Mouse (Mus musculus) layer of hippocampus, adult 18-20 months (tissue): ENCODE measurements at regions not wholly inside any gene's neighbourhood (a gene's known extent, or its start where the extent isn't known, plus 50 kb on each side); places are given as distances from the start of the nearest gene placed in this dataset.

Experiments
- DNase-seq, 2 experiments: peaks; one replicate each; pipeline ENCODE4 v3.0.0; 2022; ENCODE audit warnings: low spot score in 2 of 2

GRCm38 (mm10) chr12:12581271-12582186 is 319.6 kb downstream of the Fam49a start:
- DNase-seq: no peak

GRCm38 (mm10) chr12:12580763-12581178 is 318.8 kb downstream of the Fam49a start:
- no peak for DNase-seq

GRCm38 (mm10) chr12:12578278-12578677 is 316.3 kb downstream of the Fam49a start:
- DNase-seq: peak; percentile 16 to 45

- no peak for DNase-seq
Measured at GRCm38 (mm10) chr12:12570563-12571251, 308.8 kb downstream of the Fam49a start.

GRCm38 (mm10) chr12:12567734-12568104 is 305.8 kb downstream of the Fam49a start:
- no peak for DNase-seq

- peak in 1 of 2 experiments; percentile 27 for DNase-seq
Measured at GRCm38 (mm10) chr12:12567058-12567733, 305.3 kb downstream of the Fam49a start.

GRCm38 (mm10) chr12:12562267-12562666 is 300.3 kb downstream of the Fam49a start:
- DNase-seq: no peak

- DNase-seq: no peak
Measured at GRCm38 (mm10) chr12:12551818-12552217, 289.9 kb downstream of the Fam49a start.

GRCm38 (mm10) chr12:12549649-12550048 is 287.7 kb downstream of the Fam49a start:
- no peak for DNase-seq

GRCm38 (mm10) chr12:12548688-12549087 is 286.7 kb downstream of the Fam49a start:
- DNase-seq: no peak

GRCm38 (mm10) chr12:12547477-12547876 is 285.5 kb downstream of the Fam49a start:
- DNase-seq: no peak

- DNase-seq: no peak
Measured at GRCm38 (mm10) chr12:12546372-12547031, 284.6 kb downstream of the Fam49a start.

- no peak for DNase-seq
Measured at GRCm38 (mm10) chr12:12541076-12542070, 279.4 kb downstream of the Fam49a start.

- DNase-seq: no peak
Measured at GRCm38 (mm10) chr12:12539291-12539690, 277.4 kb downstream of the Fam49a start.

- DNase-seq: no peak
Measured at GRCm38 (mm10) chr12:12534779-12535178, 272.8 kb downstream of the Fam49a start.

GRCm38 (mm10) chr12:12530796-12531195 is 268.9 kb downstream of the Fam49a start:
- DNase-seq: no peak

GRCm38 (mm10) chr12:12529541-12529940 is 267.6 kb downstream of the Fam49a start:
- no peak for DNase-seq

GRCm38 (mm10) chr12:12528478-12528981 is 266.6 kb downstream of the Fam49a start:
- no peak for DNase-seq

- peak in 1 of 2 experiments; percentile 3 for DNase-seq
Measured at GRCm38 (mm10) chr12:12527766-12528477, 266.0 kb downstream of the Fam49a start.
